Mouse (Mus musculus): ENCODE measurements around the gene Ptbp3. TPM values are rescaled to one million over a fixed set of nuclear protein-coding genes. Genes with fewer than 3 reads are reported as not detected.

The Ptbp3 gene
- polyA plus RNA-seq, 1 experiment from 2014 or later = 18.5 TPM

- 93% methylated on average over 3 of the region's 3 CpGs for WGBS
- Histone ChIP-seq H3K27me3 (peaks cover 3% of the 10 kb centered on the region), H3K9ac (replicated peaks) (no peak overlapping the region), H3K4me1 (replicated peaks) (no peaks in the 10 kb centered on the region), H3K9me3 (no peaks in the 10 kb centered on the region), H3K4me2 (replicated peaks) (no peak overlapping the region), H3K4me3 (replicated peaks) (no peak overlapping the region), H3K27ac (no peak overlapping the region), H3K36me3 (no peaks in the 10 kb centered on the region)
- ATAC-seq = no peak
Measured at GRCm38 (mm10) chr4:59444994-59445393, 104.2 kb downstream of the Ptbp3 start.

GRCm38 (mm10) chr4:59444085-59444484 lies 105.1 kb downstream of the Ptbp3 start:
- no peaks in the 10 kb centered on the region for H3K36me3 ChIP-seq
- 77% methylated on average over 4 of the region's 4 CpGs for WGBS
- no peak for ATAC-seq
- H3K4me1 ChIP-seq (replicated peaks) = no peaks in the 10 kb centered on the region
- peaks cover 12% of the 10 kb centered on the region for H3K27me3 ChIP-seq
- H3K27ac ChIP-seq = no peak overlapping the region
- H3K4me3 ChIP-seq (replicated peaks) = no peak overlapping the region
- H3K9me3 ChIP-seq = no peaks in the 10 kb centered on the region
- no peak overlapping the region for H3K4me2 ChIP-seq (replicated peaks)
- no peak overlapping the region for H3K9ac ChIP-seq (replicated peaks)

DNA sequence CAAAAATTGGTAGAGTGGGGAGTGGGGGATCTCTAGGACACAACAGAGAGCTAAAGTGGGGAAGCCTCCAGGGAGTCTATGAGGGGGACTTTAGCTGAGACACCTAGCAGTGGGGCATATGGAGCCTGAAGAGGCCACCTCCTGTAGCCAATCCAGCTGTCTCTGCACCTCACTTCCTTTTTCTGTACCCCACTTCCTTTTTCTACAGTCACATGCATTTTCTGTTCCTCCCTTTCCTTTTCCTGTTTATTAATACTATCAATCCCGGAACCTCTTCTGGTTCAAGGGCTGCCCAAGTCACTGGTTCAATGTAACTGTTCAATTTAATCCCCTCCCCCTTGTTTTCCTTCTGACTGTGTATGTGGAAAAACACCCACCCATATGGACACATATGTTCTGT lies 107.9 kb downstream of the Ptbp3 start:
- H3K9ac ChIP-seq (replicated peaks) = no peak overlapping the region
- H3K4me2 ChIP-seq (replicated peaks) = no peak overlapping the region
- peaks cover 39% of the 10 kb centered on the region for H3K27me3 ChIP-seq
- ATAC-seq = no peak
- H3K27ac ChIP-seq = no peak overlapping the region
- no peaks in the 10 kb centered on the region for H3K36me3 ChIP-seq
- H3K4me3 ChIP-seq (replicated peaks) = no peak overlapping the region
- 93% methylated on average over 1 of the region's 1 CpGs for WGBS
- no peaks in the 10 kb centered on the region for H3K9me3 ChIP-seq
- H3K4me1 ChIP-seq (replicated peaks) = peaks cover 11% of the 10 kb centered on the region

DNA sequence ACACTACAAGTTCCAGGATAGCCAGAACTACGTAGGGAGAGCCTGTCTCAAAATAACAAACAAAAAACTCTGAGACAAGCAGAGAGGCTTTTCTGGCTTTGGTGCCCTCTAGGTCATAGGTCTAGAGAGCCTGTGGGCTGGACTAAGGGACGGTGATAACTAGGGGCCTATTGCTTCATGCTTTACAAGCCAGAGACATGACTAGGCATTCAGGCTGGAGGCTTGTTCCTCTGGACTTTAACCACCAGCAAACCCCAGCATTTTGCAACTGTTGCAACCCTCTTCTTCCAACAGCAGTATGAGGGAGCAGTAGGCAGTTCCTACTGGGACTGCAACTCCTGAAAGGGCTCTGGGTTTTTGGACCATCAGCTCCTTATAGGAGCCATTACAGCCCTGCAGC lies 109.2 kb downstream of the Ptbp3 start:
- Histone ChIP-seq H3K4me3 (replicated peaks) (no peak overlapping the region), H3K36me3 (no peaks in the 10 kb centered on the region), H3K9me3 (no peaks in the 10 kb centered on the region), H3K9ac (replicated peaks) (no peak overlapping the region), H3K4me1 (replicated peaks) (peaks cover 11% of the 10 kb centered on the region), H3K4me2 (replicated peaks) (no peak overlapping the region), H3K27me3 (peaks cover 42% of the 10 kb centered on the region), H3K27ac (no peak overlapping the region)
- no peak for ATAC-seq
- 56% methylated on average over 2 of the region's 2 CpGs for WGBS

- ATAC-seq = no peak
- Histone ChIP-seq H3K27me3 (peaks cover 42% of the 10 kb centered on the region), H3K9me3 (no peaks in the 10 kb centered on the region), H3K27ac (no peak overlapping the region), H3K4me1 (replicated peaks) (peaks cover 11% of the 10 kb centered on the region), H3K4me3 (replicated peaks) (no peak overlapping the region), H3K4me2 (replicated peaks) (peak overlapping the region; percentile 99; the same call in 1 of the 2 replicates), H3K9ac (replicated peaks) (no peak overlapping the region), H3K36me3 (no peaks in the 10 kb centered on the region)
- 21% methylated on average over 5 of the region's 5 CpGs for WGBS
Measured at GRCm38 (mm10) chr4:59439041-59439440, 110.1 kb downstream of the Ptbp3 start.

GRCm38 (mm10) chr4:59437990-59438854 lies 110.9 kb downstream of the Ptbp3 start, which contains the start of gene Susd1:
Gene Susd1 (minus strand): TSS chr4:59438633.
- peak; percentile 92 for ATAC-seq

DNA sequence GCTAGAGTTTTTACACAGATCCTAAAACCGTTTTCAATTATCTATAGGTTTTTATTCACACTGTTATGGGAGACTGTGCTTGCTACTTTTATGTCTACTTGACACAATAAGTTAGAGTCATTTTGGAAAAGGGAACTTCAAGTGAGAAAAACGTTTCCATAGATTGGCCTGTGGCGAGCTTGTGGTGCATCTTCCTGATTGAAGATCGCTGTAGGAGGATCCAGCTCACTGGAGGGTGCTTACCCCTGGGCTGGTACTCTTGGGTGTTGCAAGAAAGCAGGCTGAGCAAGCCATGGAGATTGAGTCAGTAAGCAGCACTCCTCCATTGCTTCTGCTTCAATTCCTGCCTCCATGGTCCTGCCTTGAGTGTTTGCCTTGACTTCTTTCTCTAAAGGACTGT lies 113.2 kb downstream of the Ptbp3 start:
- ATAC-seq = no peak
- no peaks in the 10 kb centered on the region for H3K36me3 ChIP-seq

More at GRCm38 (mm10) chr4:59437990-59438854, 110.9 kb downstream of the Ptbp3 start, which contains the start of gene Susd1:
- H3K9ac ChIP-seq (replicated peaks) = peak within 1 kb of the TSS; percentile 73
- no peak within 1 kb of the TSS for H3K27ac ChIP-seq
- H3K4me1 ChIP-seq (replicated peaks) = peaks cover 11% of the 10 kb centered on the region
- no peaks in the 10 kb centered on the region for H3K36me3 ChIP-seq
- H3K4me2 ChIP-seq (replicated peaks) = peak within 1 kb of the TSS; percentile 99
- peaks cover 42% of the 10 kb centered on the region for H3K27me3 ChIP-seq
- under 1% methylated on average over 74 of the region's 75 CpGs for WGBS
- peak within 1 kb of the TSS; percentile 68 for H3K4me3 ChIP-seq (replicated peaks)
- no peaks in the 10 kb centered on the region for H3K9me3 ChIP-seq

DNA sequence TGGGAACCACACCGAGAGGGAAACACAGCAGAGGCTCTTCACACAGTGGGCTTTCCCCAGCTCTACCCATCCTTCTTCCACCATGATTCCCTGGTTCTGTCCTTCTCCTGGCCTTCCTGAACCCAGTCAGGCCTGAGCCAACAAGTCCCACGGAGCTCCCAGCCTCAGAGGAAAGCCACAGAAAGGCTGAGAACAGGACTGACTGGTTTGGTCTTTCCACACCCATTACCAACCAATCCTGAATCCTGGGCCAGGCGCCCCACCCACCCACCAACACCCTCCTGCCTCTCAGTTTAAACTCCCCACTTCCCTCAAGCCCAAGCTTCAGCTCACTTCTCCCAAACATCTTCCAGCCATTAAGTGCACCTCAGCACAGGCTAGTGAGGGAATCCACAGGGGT lies 115.1 kb downstream of the Ptbp3 start:
- H3K9ac ChIP-seq (replicated peaks) = no peak overlapping the region
- no peak for ATAC-seq
- no peak overlapping the region for H3K4me3 ChIP-seq (replicated peaks)
- peaks cover 30% of the 10 kb centered on the region for H3K27me3 ChIP-seq
- no peak overlapping the region for H3K4me2 ChIP-seq (replicated peaks)
- no peak overlapping the region for H3K27ac ChIP-seq
- no peaks in the 10 kb centered on the region for H3K36me3 ChIP-seq
- H3K9me3 ChIP-seq = no peaks in the 10 kb centered on the region
- peaks cover 11% of the 10 kb centered on the region for H3K4me1 ChIP-seq (replicated peaks)
- 71% methylated on average over 3 of the region's 3 CpGs for WGBS

More for the DNA sequence above, 113.2 kb downstream of the Ptbp3 start:
- peaks cover 11% of the 10 kb centered on the region for H3K4me1 ChIP-seq (replicated peaks)
- H3K4me2 ChIP-seq (replicated peaks) = no peak overlapping the region
- no peak overlapping the region for H3K4me3 ChIP-seq (replicated peaks)
- H3K27ac ChIP-seq = no peak overlapping the region
- H3K9ac ChIP-seq (replicated peaks) = no peak overlapping the region
- WGBS = 85% methylated on average over 4 of the region's 4 CpGs
- H3K9me3 ChIP-seq = no peaks in the 10 kb centered on the region
- H3K27me3 ChIP-seq = peaks cover 42% of the 10 kb centered on the region

DNA sequence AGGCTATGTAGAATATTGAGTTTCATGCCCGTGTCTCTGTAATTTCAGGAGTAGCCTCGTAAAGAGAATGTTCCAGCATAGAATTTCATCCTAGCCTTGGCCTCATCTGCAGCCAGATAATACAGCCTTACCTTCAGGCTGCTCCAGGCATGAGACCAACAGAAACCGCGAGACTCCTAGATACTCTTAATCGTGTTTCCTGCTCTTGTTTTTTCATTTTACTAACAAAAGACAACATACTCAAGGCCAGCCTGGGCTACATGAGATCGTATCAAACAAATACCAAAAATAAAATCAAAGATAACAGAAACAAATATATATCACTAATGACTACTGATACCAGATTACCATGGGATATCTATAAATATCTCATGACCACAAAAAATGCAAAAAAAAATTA lies 120.0 kb downstream of the Ptbp3 start:
- Histone ChIP-seq H3K4me3 (replicated peaks) (no peak overlapping the region), H3K4me1 (replicated peaks) (no peaks in the 10 kb centered on the region), H3K9ac (replicated peaks) (no peak overlapping the region), H3K4me2 (replicated peaks) (no peak overlapping the region), H3K36me3 (no peaks in the 10 kb centered on the region), H3K27ac (no peak overlapping the region), H3K9me3 (no peaks in the 10 kb centered on the region), H3K27me3 (no peaks in the 10 kb centered on the region)
- no peak for ATAC-seq
- 92% methylated on average over 6 of the region's 6 CpGs for WGBS

DNA sequence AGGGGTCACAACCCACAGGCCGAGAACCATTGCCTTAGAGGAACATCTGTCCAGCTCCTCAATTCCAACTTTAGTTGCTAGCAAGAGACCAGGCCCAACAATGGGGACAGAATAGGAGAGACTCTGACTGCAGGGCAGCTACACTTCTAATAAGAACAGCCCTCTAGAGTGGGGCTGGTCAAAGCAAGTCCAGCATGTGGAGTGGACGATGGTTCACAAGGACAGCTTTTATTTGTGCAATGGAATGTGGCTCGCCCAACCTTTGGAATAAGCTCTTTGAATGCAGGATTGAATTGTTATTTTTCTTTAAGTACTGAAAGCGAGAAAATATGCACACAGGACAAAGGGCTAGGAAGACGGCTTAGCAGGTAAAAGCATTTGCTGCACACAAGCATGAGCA lies 122.7 kb downstream of the Ptbp3 start:
- Histone ChIP-seq H3K36me3 (no peaks in the 10 kb centered on the region), H3K4me2 (replicated peaks) (no peak overlapping the region), H3K4me3 (replicated peaks) (no peak overlapping the region), H3K9me3 (no peaks in the 10 kb centered on the region), H3K4me1 (replicated peaks) (0 out of 2 replicates have a peak, but pooled peaks cover 4% of the 10 kb centered on the region), H3K27ac (no peak overlapping the region), H3K27me3 (no peaks in the 10 kb centered on the region), H3K9ac (replicated peaks) (no peak overlapping the region)
- 83% methylated on average over 5 of the region's 5 CpGs for WGBS
- ATAC-seq = no peak

- H3K36me3 ChIP-seq = no peaks in the 10 kb centered on the region
- no peak overlapping the region for H3K4me2 ChIP-seq (replicated peaks)
- no peak overlapping the region for H3K9ac ChIP-seq (replicated peaks)
- no peaks in the 10 kb centered on the region for H3K9me3 ChIP-seq
- no peaks in the 10 kb centered on the region for H3K27me3 ChIP-seq
- H3K27ac ChIP-seq = no peak overlapping the region
- H3K4me1 ChIP-seq (replicated peaks) = 0 out of 2 replicates have a peak, but pooled peaks cover 4% of the 10 kb centered on the region
- H3K4me3 ChIP-seq (replicated peaks) = no peak overlapping the region
- no peak for ATAC-seq
Measured at GRCm38 (mm10) chr4:59422808-59423207, 126.4 kb downstream of the Ptbp3 start.

DNA sequence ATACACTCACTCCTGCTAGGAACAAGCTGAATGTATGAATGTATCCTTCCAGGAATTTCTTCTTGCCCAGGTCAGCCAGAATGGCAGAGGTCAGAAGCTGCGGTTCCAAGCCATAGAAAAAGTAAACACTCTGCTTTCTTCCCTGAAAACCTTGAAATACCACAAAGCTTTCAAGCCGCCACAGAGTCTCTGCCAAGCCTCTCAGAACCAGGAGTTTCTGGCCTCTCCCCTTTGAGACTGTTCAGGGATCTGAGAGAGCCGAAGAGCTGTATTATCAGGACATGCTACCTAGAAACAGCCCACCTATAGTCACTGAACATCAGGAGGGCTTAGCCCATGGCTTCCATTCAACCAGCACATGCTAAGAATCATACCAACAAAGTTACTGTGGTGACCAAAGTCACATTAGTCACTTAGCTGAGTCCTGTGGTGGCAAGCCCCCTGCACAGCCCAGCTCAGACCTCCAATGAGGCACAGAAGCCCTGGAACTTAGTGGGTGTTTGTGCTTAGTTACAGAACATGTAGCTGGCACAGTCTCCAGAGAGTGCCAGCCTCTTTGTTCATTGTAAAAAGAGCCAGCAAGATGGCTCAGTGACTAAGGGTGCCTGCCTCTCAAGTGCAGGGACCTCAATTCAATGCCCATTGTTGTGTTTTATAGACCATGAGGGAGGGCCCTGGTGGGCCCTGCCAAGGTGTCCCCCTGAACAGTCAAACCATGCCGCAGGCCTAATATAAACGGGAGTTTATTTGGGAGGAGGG lies 127.0 kb downstream of the Ptbp3 start:
- no peaks in the 10 kb centered on the region for H3K36me3 ChIP-seq
- H3K9me3 ChIP-seq = no peaks in the 10 kb centered on the region
- WGBS = 51% methylated on average over 5 of the region's 5 CpGs
- no peak overlapping the region for H3K4me2 ChIP-seq (replicated peaks)
- peak; percentile 50 for ATAC-seq
- no peak overlapping the region for H3K4me3 ChIP-seq (replicated peaks)
- no peaks in the 10 kb centered on the region for H3K27me3 ChIP-seq
- no peak overlapping the region for H3K9ac ChIP-seq (replicated peaks)
- H3K27ac ChIP-seq = no peak overlapping the region
- H3K4me1 ChIP-seq (replicated peaks) = 0 out of 2 replicates have a peak, but pooled peaks cover 4% of the 10 kb centered on the region

Data from midbrain, embryonic 13.5 days (tissue).